Mouse (Mus musculus): ENCODE data around the gene Dock10. TPM values are rescaled to one million over a fixed set of nuclear protein-coding genes. Genes with fewer than 3 reads are reported as not detected.

Dock10 gene
- polyA plus RNA-seq, 1 experiment from 2014 or later: 37.7 TPM

DNA sequence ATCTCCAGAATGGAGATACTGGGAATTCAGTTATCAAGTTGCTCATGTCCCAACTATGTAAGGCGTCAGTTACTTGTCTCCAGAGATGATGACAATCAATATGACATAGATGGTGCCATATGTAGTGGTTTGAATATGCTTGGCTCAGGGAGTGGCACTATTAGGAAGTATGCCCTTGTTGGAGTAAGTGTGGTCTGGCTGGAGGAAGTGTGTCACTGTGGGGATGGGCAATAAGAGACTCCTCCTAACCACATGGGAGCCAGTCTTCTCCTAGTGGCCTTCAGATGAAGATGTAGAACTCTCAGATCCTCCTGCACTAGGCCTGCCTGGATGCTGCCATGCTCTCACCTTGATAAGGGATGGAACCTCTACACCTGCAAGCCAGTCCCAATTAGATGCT is 44.4 kb downstream of the Dock10 start:
- Histone ChIP-seq H3K79me2 (ENCODE audit: inconsistent target) (peaks cover 58% of the 10 kb centered on the region; the same call in 1 of the 2 replicates), H3K27ac (0 out of 2 replicates have a peak overlapping the region, but pooled peaks have one; percentile 85), H3K4me3 (ENCODE audit: inconsistent target) (no peak overlapping the region), H3K36me3 (ENCODE audit: inconsistent target) (no peaks in the 10 kb centered on the region)
- 91% methylated on average over 1 of the region's 1 CpGs for WGBS (ENCODE audit: missing documents)

DNA sequence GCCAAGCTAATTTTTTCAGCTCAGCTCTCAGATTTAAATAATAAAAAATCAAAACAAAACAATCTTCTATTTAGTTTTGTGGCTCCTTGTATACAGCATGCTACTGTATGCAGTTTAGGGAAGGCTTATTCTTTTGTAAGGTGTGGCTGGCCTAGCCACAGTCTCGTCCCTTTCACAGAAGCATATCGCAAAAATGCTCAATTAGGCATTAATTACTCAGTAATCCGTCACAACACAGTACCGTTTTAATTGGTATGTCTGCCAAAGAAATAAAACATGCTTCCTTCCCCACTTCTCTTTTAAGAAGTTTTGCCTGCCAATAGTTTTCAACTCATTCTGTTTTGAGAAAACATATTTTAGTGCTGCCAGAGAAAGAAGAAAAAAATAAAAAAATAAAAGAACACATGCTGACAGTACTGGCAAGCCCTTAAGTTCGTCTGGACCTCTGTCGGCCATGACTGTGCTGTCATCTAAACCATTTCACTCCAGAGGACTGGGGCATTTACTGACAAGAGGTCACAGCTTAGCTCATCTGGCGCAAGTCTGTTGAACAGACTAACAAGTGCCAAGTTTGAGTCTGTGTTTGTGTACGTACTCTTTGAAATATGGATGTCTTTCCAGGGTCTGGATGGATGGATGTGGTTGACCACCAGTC is 47.6 kb downstream of the Dock10 start:
- Histone ChIP-seq H3K36me3 (ENCODE audit: inconsistent target) (no peaks in the 10 kb centered on the region), H3K4me3 (ENCODE audit: inconsistent target) (no peak overlapping the region), H3K79me2 (ENCODE audit: inconsistent target) (peaks cover 87% of the 10 kb centered on the region; the same call in 1 of the 2 replicates), H3K27ac (no peak overlapping the region)
- WGBS (ENCODE audit: missing documents): 82% methylated on average over 8 of the region's 8 CpGs

DNA sequence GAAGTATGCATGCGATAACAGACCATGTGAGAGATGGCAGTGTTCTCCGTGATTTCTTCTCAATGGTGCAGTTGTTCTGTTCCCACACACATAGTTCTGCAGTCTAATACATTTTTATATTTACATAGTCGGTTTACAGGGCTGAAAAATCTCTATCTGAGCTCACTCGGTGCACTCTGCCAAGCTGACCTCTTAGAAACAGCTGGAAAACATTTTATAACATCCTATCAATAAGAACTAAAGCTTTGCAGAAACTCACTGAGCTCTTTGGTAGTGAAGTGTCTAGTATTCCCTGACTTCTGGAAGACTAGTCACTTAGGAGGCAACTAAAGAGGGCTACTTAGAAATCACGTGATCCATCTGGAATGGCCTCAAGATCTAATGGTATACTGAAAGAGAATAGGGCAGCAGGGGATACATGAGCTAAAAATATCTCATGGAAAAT is 48.2 kb downstream of the Dock10 start:
- WGBS (ENCODE audit: missing documents): 84% methylated on average over 5 of the region's 5 CpGs
- H3K36me3 ChIP-seq (ENCODE audit: inconsistent target): no peaks in the 10 kb centered on the region
- H3K4me3 ChIP-seq (ENCODE audit: inconsistent target): no peak overlapping the region
- peaks cover 91% of the 10 kb centered on the region; the same call in 1 of the 2 replicates for H3K79me2 ChIP-seq (ENCODE audit: inconsistent target)
- H3K27ac ChIP-seq: no peak overlapping the region

DNA sequence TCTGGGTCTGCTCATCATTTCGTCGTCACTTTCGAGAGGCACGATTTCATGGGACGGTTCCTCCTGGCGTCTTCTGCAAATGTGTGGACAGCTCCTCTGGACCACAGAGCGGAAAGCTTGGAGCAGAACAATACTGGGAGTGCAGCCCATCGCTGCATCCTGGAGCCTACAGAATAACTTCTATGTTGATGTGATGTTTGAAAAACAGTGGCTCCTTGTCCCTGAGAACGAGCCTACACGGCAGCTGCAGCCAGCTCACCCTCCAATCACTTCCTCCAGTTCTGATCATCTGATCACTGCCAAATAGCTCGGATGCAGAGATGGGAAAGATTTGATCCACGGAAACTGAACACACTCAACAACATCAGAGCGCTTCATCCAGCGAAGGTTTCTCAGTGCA is 49.0 kb downstream of the Dock10 start:
- H3K27ac ChIP-seq: no peak overlapping the region
- H3K36me3 ChIP-seq (ENCODE audit: inconsistent target): no peaks in the 10 kb centered on the region
- WGBS (ENCODE audit: missing documents): 96% methylated on average over 13 of the region's 14 CpGs
- no peak overlapping the region for H3K4me3 ChIP-seq (ENCODE audit: inconsistent target)
- peaks cover 92% of the 10 kb centered on the region; the same call in 1 of the 2 replicates for H3K79me2 ChIP-seq (ENCODE audit: inconsistent target)

DNA sequence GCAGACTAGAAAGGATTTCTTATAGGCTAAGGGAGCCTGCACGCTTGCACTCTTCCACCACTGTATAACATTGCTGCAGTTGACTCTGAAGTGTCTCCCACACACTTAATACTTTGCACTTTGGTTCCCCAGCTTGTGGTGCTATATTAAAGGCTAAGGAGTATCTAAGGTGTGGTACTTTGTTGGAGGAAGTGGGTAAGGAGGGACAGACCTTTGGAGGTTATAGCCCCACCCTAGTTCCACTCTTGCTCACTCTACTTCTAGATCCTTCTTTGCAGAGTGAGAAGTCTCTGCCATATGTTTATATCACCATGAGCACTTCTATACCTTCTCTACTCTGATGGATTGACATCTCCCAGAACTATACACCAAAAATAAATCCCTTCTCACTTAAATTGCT is 55.0 kb downstream of the Dock10 start:
- Histone ChIP-seq H3K4me3 (ENCODE audit: inconsistent target) (no peak overlapping the region), H3K36me3 (ENCODE audit: inconsistent target) (no peaks in the 10 kb centered on the region), H3K27ac (no peak overlapping the region), H3K79me2 (ENCODE audit: inconsistent target) (peaks cover 89% of the 10 kb centered on the region; the same call in 1 of the 2 replicates)
- WGBS (ENCODE audit: missing documents): 100% methylated on average over 1 of the region's 1 CpGs

DNA sequence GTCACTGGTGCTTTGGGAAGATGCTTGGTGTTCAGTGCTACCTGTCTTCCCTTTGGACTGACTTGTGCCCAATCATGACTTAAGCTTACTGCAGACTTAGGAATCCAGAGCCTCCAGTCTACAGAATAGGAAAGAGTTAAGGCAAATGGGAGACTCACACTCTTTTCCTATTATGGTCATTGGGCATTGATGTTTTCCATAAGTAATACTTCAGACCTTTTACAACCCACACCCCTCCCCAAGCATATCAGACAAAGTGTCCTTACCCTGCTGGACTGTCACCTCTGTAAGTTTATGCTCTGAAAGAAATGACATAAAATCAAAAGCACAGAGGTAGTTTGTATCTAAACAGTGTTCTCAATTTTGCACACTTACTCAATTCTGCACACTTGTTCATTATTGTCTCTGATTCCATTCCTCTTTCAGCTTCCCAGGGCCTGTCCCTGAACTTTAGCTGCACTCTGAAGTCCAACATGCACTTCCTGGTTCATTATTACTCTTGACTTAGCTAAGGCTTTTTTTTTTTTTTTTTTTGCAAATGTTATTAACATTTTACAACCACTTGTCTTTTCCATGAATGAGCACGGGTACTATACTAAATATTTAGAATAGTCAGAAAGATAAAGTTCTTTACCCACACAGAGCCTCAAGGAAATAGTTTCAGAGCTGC is 82.2 kb downstream of the Dock10 start:
- peaks cover 64% of the 10 kb centered on the region; the same call in 1 of the 2 replicates for H3K79me2 ChIP-seq (ENCODE audit: inconsistent target)
- WGBS (ENCODE audit: missing documents): 100% methylated on average over 1 of the region's 1 CpGs
- no peak overlapping the region for H3K4me3 ChIP-seq (ENCODE audit: inconsistent target)
- no peaks in the 10 kb centered on the region for H3K36me3 ChIP-seq (ENCODE audit: inconsistent target)
- H3K27ac ChIP-seq: no peak overlapping the region

- Histone ChIP-seq H3K27ac (no peak overlapping the region), H3K36me3 (ENCODE audit: inconsistent target) (no peaks in the 10 kb centered on the region), H3K79me2 (ENCODE audit: inconsistent target) (peaks cover 83% of the 10 kb centered on the region; the same call in 1 of the 2 replicates), H3K4me3 (ENCODE audit: inconsistent target) (no peak overlapping the region)
- WGBS (ENCODE audit: missing documents): 2% methylated on average over 3 of the region's 3 CpGs
Observed at GRCm38 (mm10) chr1:80671730-80672129, 86.6 kb downstream of the Dock10 start.

- Histone ChIP-seq H3K4me3 (ENCODE audit: inconsistent target) (no peak overlapping the region), H3K36me3 (ENCODE audit: inconsistent target) (no peaks in the 10 kb centered on the region), H3K27ac (no peak overlapping the region), H3K79me2 (ENCODE audit: inconsistent target) (peaks cover 85% of the 10 kb centered on the region; the same call in 1 of the 2 replicates)
- WGBS (ENCODE audit: missing documents): 56% methylated on average over 5 of the region's 5 CpGs
Observed at GRCm38 (mm10) chr1:80671056-80671455, 87.3 kb downstream of the Dock10 start.

- Histone ChIP-seq H3K27ac (no peak overlapping the region), H3K36me3 (ENCODE audit: inconsistent target) (no peaks in the 10 kb centered on the region)
- 26% methylated on average over 7 of the region's 7 CpGs for WGBS (ENCODE audit: missing documents)
Observed at GRCm38 (mm10) chr1:80670387-80670786, 87.9 kb downstream of the Dock10 start.

GRCm38 (mm10) chr1:80665761-80666160 is 92.6 kb downstream of the Dock10 start:
- Histone ChIP-seq H3K4me3 (ENCODE audit: inconsistent target) (no peak overlapping the region), H3K27ac (peak overlapping the region; percentile 93), H3K36me3 (ENCODE audit: inconsistent target) (no peaks in the 10 kb centered on the region), H3K79me2 (ENCODE audit: inconsistent target) (peaks cover 86% of the 10 kb centered on the region)

More at GRCm38 (mm10) chr1:80670387-80670786, 87.9 kb downstream of the Dock10 start:
- H3K4me3 ChIP-seq (ENCODE audit: inconsistent target): no peak overlapping the region
- H3K79me2 ChIP-seq (ENCODE audit: inconsistent target): peaks cover 79% of the 10 kb centered on the region; the same call in 1 of the 2 replicates

DNA sequence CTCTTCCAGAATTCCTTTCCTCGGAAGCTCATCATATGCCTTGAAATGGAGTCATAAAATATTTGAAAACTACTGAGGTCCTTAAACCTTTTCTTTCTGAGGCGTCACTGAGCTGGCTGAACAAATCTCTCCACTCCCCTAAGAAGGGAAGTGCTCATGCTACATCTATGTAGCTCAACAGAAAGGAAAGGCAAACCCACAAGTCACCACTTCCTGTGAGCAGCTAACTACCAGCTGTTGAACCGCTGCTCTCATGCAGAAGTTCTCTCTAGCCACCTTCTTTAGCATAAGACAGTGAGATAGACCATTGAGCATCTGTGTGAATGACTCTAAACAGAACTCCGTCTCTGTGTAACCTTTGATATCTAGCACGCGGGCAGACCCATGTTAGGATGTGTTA is 93.2 kb downstream of the Dock10 start:
- Histone ChIP-seq H3K79me2 (ENCODE audit: inconsistent target) (peaks cover 83% of the 10 kb centered on the region), H3K27ac (peak overlapping the region; percentile 93), H3K36me3 (ENCODE audit: inconsistent target) (no peaks in the 10 kb centered on the region), H3K4me3 (ENCODE audit: inconsistent target) (peak overlapping the region; percentile 42)
- WGBS (ENCODE audit: missing documents): 12% methylated on average over 6 of the region's 6 CpGs

DNA sequence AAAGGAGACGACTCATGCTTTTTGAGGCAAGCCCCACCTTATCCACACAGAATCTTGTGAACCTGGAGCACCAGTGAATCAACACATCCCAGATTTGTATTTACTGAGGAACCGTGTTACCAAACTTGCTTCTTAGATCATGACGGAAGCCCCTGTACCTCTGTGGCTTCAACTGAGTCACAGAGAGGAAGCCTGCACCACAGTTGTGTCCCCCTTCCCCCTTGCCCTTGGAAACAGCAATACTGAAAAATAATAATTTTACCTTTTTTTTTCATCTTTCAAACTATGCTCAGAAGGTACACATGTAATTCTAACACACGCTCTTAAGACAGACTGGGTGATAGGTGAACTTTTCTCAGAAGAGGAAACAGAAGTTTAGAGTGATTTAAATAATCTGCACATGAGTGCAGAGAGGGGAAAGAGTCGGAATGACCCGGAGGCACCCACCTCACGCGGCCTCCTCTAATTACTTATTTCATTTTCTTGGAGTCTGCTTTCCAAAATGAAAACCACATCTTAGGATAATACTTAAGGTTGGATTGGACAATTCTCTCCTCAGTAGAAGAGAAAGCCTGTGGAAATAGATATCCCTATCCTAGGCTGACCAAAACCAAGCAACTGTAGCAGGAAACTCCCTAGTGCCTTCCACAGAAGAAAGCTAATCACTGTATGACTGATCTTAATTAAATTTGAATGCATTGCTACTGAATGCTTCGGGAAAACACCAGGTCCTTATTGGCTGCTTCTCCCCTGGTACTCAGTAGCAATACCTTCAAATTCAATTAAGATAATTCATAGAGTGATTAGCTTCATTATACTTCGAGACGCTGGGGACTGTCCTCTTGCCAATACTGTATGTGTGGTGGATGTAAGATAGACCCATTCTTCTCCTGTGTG is 96.6 kb downstream of the Dock10 start:
- Histone ChIP-seq H3K27ac (peak overlapping the region; percentile 80), H3K4me3 (ENCODE audit: inconsistent target) (no peak overlapping the region)
- 29% methylated on average over 11 of the region's 11 CpGs for WGBS (ENCODE audit: missing documents)

GRCm38 (mm10) chr1:80659465-80660245 is 98.7 kb downstream of the Dock10 start:
- Histone ChIP-seq H3K36me3 (ENCODE audit: inconsistent target) (no peaks in the 10 kb centered on the region), H3K79me2 (ENCODE audit: inconsistent target) (peaks cover 89% of the 10 kb centered on the region), H3K4me3 (ENCODE audit: inconsistent target) (no peak overlapping the region), H3K27ac (peak overlapping the region; percentile 80)
- WGBS (ENCODE audit: missing documents): 29% methylated on average over 6 of the region's 6 CpGs

More for the DNA sequence above, 96.6 kb downstream of the Dock10 start:
- Histone ChIP-seq H3K36me3 (ENCODE audit: inconsistent target) (no peaks in the 10 kb centered on the region), H3K79me2 (ENCODE audit: inconsistent target) (peaks cover 75% of the 10 kb centered on the region)

- WGBS (ENCODE audit: missing documents): 100% methylated on average over 2 of the region's 2 CpGs
- Histone ChIP-seq H3K4me3 (ENCODE audit: inconsistent target) (no peak overlapping the region), H3K36me3 (ENCODE audit: inconsistent target) (no peaks in the 10 kb centered on the region), H3K27ac (no peak overlapping the region), H3K79me2 (ENCODE audit: inconsistent target) (peaks cover 89% of the 10 kb centered on the region)
Observed at GRCm38 (mm10) chr1:80656389-80656788, 101.9 kb downstream of the Dock10 start.
